Mouse (Mus musculus) macrophage (primary cell): Measurements from ENCODE around the gene Tab2. TPM values are rescaled to one million over a fixed set of nuclear protein-coding genes. Genes with fewer than 3 reads are reported as not detected.
A peak's percentile ranks its signal among the peaks of the same experiment; 100 is the strongest.
"Not testable (repeated sequence)": the region's sequence is repeated elsewhere in the genome, so short reads cannot be mapped to it uniquely, and the experiment has no call there.

Source experiments
- H3K27ac ChIP-seq: fragments of 350-480 bp; formaldehyde crosslinking; 2 replicates; pipeline ENCODE4 v1.9.0; 2021
- H3K36me3 ChIP-seq: fragments of 350-480 bp; formaldehyde crosslinking; 2 replicates; pipeline ENCODE4 v1.9.0; 2021; ENCODE audit errors: inconsistent target
- H3K4me3 ChIP-seq: fragments of 350-480 bp; formaldehyde crosslinking; 2 replicates; pipeline ENCODE4 v1.9.0; 2021; ENCODE audit errors: inconsistent target
- H3K79me2 ChIP-seq: fragments of 350-480 bp; formaldehyde crosslinking; 2 replicates; pipeline ENCODE4 v1.9.0; 2021; ENCODE audit errors: inconsistent target
- WGBS: methylation state at CpG from one replicate; pipeline ENCODE4 v1.1.7; 2026; ENCODE audit warnings: inconsistent platforms; ENCODE audit not compliant: missing documents; 5-methylcytosine and 5-hydroxymethylcytosine counted together
- polyA plus RNA-seq: library from polyadenylated mRNA; stranded (reverse); fragments of 250-400 nt; gene quantifications from 3 replicates; pipeline ENCODE4 v1.2.4, GENCODE M21; 2018; ENCODE audit warnings: inconsistent platforms

The Tab2 gene
- polyA plus RNA-seq, 1 experiment from 2014 or later = 151 TPM

GRCm38 (mm10) chr10:7928996-7929395 is 27.0 kb downstream of the Tab2 start:
- Histone ChIP-seq H3K36me3 (no peaks in the 10 kb centered on the region), H3K27ac (no peak overlapping the region), H3K79me2 (peaks cover 100% of the 10 kb centered on the region), H3K4me3 (no peak overlapping the region)
- WGBS = 68% methylated on average over 6 of the region's 9 CpGs

GRCm38 (mm10) chr10:7925481-7925880 is 30.5 kb downstream of the Tab2 start:
- 96% methylated on average over 11 of the region's 11 CpGs for WGBS
- Histone ChIP-seq H3K79me2 (peaks cover 100% of the 10 kb centered on the region), H3K27ac (no peak overlapping the region)

DNA sequence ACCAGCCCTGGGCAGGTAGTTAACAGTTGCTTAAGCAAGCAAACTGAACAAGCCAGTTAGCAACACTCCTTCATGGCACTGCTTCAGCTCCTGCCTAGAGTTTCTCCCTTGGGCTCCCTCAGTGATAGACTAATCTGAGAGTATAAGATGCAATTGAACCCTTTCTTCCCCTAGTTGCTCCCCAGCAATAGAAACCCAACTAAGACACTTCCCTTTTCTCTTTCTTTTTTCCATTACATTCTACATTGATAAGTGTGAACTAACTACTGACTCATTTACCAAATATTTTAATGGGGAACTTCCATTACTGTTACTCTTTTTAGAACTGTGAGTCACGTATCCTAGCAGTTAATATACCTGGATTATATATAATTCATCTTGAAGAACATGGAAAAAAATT is 32.6 kb downstream of the Tab2 start:
- 100% methylated on average over 1 of the region's 1 CpGs for whole genome bisulfite sequencing

More at GRCm38 (mm10) chr10:7925481-7925880, 30.5 kb downstream of the Tab2 start:
- Histone ChIP-seq H3K4me3 (no peak overlapping the region), H3K36me3 (peaks cover 28% of the 10 kb centered on the region; the same call in 1 of the 2 replicates)

GRCm38 (mm10) chr10:7911268-7911667 is 44.8 kb downstream of the Tab2 start:
- Histone ChIP-seq H3K4me3 (no peak overlapping the region), H3K36me3 (peaks cover 78% of the 10 kb centered on the region), H3K27ac (no peak overlapping the region), H3K79me2 (peaks cover 58% of the 10 kb centered on the region)
- 96% methylated on average over 10 of the region's 10 CpGs for WGBS

More for the DNA sequence above, 32.6 kb downstream of the Tab2 start:
- peaks cover 48% of the 10 kb centered on the region for H3K36me3 ChIP-seq
- H3K79me2 ChIP-seq = peaks cover 100% of the 10 kb centered on the region
- no peak overlapping the region for H3K4me3 ChIP-seq
- no peak overlapping the region for H3K27ac ChIP-seq

- WGBS = 97% methylated on average over 12 of the region's 12 CpGs
- Histone ChIP-seq H3K27ac (no peak overlapping the region), H3K36me3 (peaks cover 76% of the 10 kb centered on the region), H3K79me2 (peaks cover 17% of the 10 kb centered on the region), H3K4me3 (no peak overlapping the region)
These were observed 48.9 kb downstream of the Tab2 start for GRCm38 (mm10) chr10:7907151-7907550.

DNA sequence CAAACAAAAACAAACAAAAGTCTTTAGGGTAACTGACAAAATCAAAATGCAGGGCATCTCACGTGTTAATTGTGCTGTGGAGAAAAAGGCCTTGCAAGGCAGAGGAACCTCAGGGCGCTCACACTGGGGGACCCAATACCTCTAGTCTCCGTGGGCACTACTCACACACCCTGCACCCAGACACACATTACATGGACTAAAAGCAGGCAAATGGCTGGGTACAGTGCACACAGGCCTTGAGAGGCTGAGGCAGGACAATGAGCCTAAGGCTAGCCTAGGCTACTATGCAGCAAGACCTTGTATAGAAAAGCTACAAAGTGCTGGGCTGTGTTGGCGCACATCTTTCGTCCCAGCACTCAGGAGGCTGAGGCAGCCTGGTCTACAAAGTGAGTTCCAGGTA is 51.9 kb downstream of the Tab2 start:
- 95% methylated on average over 5 of the region's 5 CpGs for WGBS
- Histone ChIP-seq H3K36me3 (peaks cover 46% of the 10 kb centered on the region), H3K4me3 (no peak overlapping the region), H3K27ac (no peak overlapping the region), H3K79me2 (no peaks in the 10 kb centered on the region)

- H3K4me3 ChIP-seq = no peak overlapping the region
- 81% methylated on average over 14 of the region's 14 CpGs for WGBS
- H3K79me2 ChIP-seq = no peaks in the 10 kb centered on the region
- no peak overlapping the region for H3K27ac ChIP-seq
- H3K36me3 ChIP-seq = peaks cover 15% of the 10 kb centered on the region
These were observed 55.1 kb downstream of the Tab2 start for GRCm38 (mm10) chr10:7900719-7901627.

DNA sequence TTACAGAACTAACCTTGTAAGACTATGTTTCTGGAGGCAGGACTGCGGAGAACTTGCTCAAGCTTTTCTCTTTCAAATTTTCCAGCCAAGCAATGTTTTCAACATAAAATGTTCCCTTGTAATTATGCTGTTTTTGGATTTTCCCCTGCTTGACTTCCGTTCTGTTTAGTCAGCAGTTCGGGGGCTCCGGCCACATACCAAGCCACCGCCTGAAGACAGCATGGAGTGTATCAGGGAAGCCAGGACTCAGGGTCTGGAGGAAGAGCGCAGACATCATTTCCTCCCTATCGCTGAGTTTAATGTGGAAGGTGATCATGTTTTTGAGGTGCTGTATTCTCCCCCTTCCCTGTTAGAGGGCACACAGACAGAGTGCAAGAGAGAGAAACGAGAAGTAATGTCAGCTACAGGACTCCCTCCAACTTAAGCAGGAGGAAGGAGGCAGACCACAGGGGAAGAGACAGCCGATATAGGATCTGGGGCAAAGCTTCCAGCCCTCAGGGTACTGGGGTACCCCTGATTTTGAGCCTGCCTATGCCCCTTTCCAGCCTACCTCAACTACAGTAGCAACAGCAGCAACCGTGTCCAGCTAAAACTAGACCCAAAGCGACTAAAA is 67.7 kb downstream of the Tab2 start:
- H3K79me2 ChIP-seq = no peaks in the 10 kb centered on the region
- H3K4me3 ChIP-seq = peak overlapping the region; percentile 5; the same call in 1 of the 2 replicates
- no peaks in the 10 kb centered on the region for H3K36me3 ChIP-seq
- WGBS = 28% methylated on average over 11 of the region's 11 CpGs
- H3K27ac ChIP-seq = peak overlapping the region; percentile 61

GRCm38 (mm10) chr10:7883524-7883923 is 72.5 kb downstream of the Tab2 start:
- Histone ChIP-seq H3K79me2 (no peaks in the 10 kb centered on the region), H3K36me3 (no peaks in the 10 kb centered on the region), H3K4me3 (no peak overlapping the region), H3K27ac (no peak overlapping the region)
- 4% methylated on average over 5 of the region's 5 CpGs for WGBS

DNA sequence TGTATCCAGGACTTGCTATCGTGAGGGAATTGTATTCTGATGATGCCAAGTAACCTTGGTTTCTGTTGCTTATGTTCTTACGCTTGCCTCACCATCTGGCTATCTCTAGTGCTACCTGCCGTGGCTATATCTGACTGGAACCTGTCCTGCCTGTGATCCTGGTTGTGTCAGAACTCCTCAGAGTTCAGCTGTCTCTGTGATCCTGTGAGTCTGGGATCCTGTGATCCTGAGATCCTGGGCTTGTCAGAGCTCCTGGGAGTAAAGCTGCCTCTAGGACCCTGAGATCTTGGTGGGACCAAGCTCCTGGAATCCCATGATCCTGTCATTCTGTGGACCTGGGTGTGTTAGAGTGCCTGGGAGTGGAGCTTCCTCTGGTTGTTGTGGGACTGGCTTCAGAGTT is 74.1 kb downstream of the Tab2 start:
- no peak overlapping the region for H3K27ac ChIP-seq
- WGBS = 100% methylated on average over 3 of the region's 3 CpGs
- H3K4me3 ChIP-seq = no peak overlapping the region
- no peaks in the 10 kb centered on the region for H3K79me2 ChIP-seq
- H3K36me3 ChIP-seq = no peaks in the 10 kb centered on the region

DNA sequence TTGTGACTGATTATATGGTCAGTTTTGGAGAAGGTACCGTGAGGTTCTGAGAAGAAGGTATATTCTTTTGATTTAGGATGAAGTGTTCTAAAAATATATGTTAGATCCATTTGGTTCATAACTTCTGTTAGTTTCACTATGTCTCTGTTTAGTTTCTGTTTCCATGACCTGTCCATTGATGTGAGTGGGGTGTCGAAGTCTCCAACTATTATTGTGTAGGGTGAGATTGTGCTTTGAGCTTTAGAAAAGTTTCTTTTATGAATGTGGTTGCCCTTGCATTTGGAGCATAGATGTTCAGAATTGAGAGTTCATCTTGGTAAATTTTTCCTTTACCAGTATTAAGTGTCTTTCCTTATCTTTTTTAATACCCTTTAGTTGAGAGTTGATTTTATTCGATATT is 75.7 kb downstream of the Tab2 start:
- not testable (repeated sequence) for H3K79me2 ChIP-seq, H3K36me3 ChIP-seq, H3K4me3 ChIP-seq, H3K27ac ChIP-seq
- 94% methylated on average over 3 of the region's 3 CpGs for WGBS

DNA sequence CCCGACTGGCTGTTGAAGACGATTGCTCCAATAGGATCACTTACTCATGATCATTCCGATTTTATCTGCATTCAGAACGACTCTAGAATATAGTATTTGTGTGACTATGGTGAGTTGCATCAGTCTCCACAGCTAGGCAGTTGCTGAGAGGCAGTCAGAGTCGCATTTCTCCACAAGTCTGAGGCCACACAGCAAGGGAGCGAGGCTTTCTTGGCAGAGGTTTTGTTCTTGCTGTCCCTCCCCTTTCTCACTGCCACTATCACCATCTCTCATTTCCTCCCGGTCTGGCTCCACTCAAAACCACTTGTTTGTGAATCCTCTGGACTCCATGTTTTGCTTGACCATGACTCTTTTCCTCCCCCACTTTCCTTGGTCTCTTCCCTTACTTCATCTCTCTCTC is 81.8 kb downstream of the Tab2 start:
- Histone ChIP-seq H3K4me3 (no peak overlapping the region), H3K36me3 (peaks cover 9% of the 10 kb centered on the region; the same call in 1 of the 2 replicates), H3K79me2 (no peaks in the 10 kb centered on the region), H3K27ac (no peak overlapping the region)
- WGBS = 87% methylated on average over 7 of the region's 7 CpGs

GRCm38 (mm10) chr10:7871381-7872020 is 84.5 kb downstream of the Tab2 start:
- Histone ChIP-seq H3K36me3 (peaks cover 30% of the 10 kb centered on the region), H3K79me2 (no peaks in the 10 kb centered on the region), H3K4me3 (no peak overlapping the region), H3K27ac (no peak overlapping the region)
- 91% methylated on average over 5 of the region's 5 CpGs for WGBS

DNA sequence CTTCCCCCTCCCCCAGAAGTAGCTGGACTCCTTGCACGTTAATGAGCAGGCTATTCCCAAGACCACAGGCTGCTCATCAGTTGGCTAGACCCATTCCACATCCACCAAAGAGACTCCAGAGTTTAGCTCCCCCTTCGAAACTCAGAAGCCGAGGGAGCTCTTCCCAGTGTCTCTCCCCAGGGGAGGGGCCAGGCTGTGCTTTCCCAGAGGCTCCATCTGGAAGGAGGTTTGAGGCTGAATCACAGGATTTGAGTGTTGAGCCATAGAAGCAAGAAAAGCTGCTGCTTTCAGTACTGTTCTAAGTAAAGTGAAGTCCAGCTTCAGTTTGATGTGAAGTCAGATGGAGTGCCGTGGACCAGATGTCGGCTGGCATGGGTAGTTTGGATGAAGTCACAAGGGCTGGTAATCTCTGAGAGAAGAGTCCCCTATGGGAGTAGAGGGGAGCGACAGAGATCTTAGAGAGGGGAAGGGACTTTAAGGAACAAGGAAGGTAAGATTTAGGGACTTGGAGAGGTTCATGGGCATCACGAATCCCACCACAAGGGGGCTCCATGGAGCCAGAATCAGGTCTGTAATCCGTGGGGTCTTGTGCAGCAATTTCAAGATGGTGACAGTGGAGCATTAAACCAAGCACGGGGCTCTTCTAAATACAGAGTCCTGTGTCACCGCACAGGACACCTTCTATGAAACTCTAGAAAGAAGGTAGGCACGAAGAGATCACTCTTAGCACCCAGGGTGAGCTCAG is 85.3 kb downstream of the Tab2 start:
- no peaks in the 10 kb centered on the region for H3K79me2 ChIP-seq
- whole genome bisulfite sequencing = 78% methylated on average over 11 of the region's 11 CpGs
- no peak overlapping the region for H3K4me3 ChIP-seq
- peaks cover 36% of the 10 kb centered on the region for H3K36me3 ChIP-seq
- no peak overlapping the region for H3K27ac ChIP-seq
